Mouse (Mus musculus) heart, embryonic 13.5 days (tissue): ENCODE measurements around the gene Chd1. TPM values are rescaled to one million over a fixed set of nuclear protein-coding genes. Genes with fewer than 3 reads are reported as not detected.

Experiments used
- ATAC-seq: fragments of 200-750 bp; cut with Nextera tagmentation; 2 replicates; pipeline ENCODE4 v1.8.0; 2017; ENCODE audit warnings: moderate TSS enrichment; ENCODE audit not compliant: insufficient number of reproducible peaks, low FRiP score, low TSS enrichment; ENCODE audit errors: extremely low read depth
- H3K27ac ChIP-seq: fragments of 300-500 bp; sonication (generic); replicated peaks from 2 replicates; pipeline ENCODE4 v1.5.1; 2015; ENCODE audit warnings: moderate library complexity, mild to moderate bottlenecking, inconsistent platforms
- H3K27me3 ChIP-seq: fragments of 300-500 bp; sonication (generic); replicated peaks from 2 replicates; pipeline ENCODE4 v1.6.1; 2015; ENCODE audit warnings: mild to moderate bottlenecking, inconsistent platforms
- H3K36me3 ChIP-seq: fragments of 300-500 bp; sonication (generic); 2 replicates; pipeline ENCODE4 v1.6.1; 2015; ENCODE audit warnings: mild to moderate bottlenecking, inconsistent platforms
- H3K4me1 ChIP-seq: fragments of 300-500 bp; sonication (generic); 2 replicates; pipeline ENCODE4 v1.6.1; 2015; ENCODE audit warnings: inconsistent platforms
- H3K4me2 ChIP-seq: fragments of 300-500 bp; sonication (generic); 2 replicates; pipeline ENCODE4 v1.6.1; 2015; ENCODE audit warnings: inconsistent platforms, mild to moderate bottlenecking, moderate library complexity
- H3K4me3 ChIP-seq: fragments of 300-500 bp; sonication (generic); 2 replicates; pipeline ENCODE4 v1.5.1; 2015; ENCODE audit warnings: moderate library complexity, mild to moderate bottlenecking, inconsistent platforms
- H3K9ac ChIP-seq: fragments of 300-500 bp; sonication (generic); 2 replicates; pipeline ENCODE4 v1.6.1; 2015; ENCODE audit warnings: inconsistent platforms, mild to moderate bottlenecking, moderate library complexity
- H3K9me3 ChIP-seq: fragments of 300-500 bp; sonication (generic); 2 replicates; pipeline ENCODE4 v1.6.1; 2016; ENCODE audit warnings: inconsistent platforms
- WGBS: fragments of 180-500 bp; shearing (Covaris S2); methylation state at CpG from one replicate; pipeline ENCODE4 v1.1.7; 2015; ENCODE audit warnings: mixed read lengths; 5-methylcytosine and 5-hydroxymethylcytosine counted together
- polyA plus RNA-seq: library from polyadenylated mRNA; unstranded; fragments of >200 nt; fragmentation: Nextera tagmentation; extraction: Ambion mirVana; gene quantifications from 2 replicates; pipeline ENCODE4 v1.2.1, GENCODE M21; 2015

Chd1 gene
- 15.6 and 15.9 TPM in 2 replicates for polyA plus RNA-seq

GRCm38 (mm10) chr17:15704475-15705300 is at the start of gene Chd1:
TSS of gene Chd1 (plus strand) at chr17:15704967.
- H3K4me2 ChIP-seq = peak within 1 kb of the TSS; percentile 86
- peak within 1 kb of the TSS; percentile 96 for H3K4me3 ChIP-seq
- peaks cover 17% of the 10 kb centered on the region for H3K36me3 ChIP-seq
- peak within 1 kb of the TSS; percentile 94 for H3K27ac ChIP-seq
- peaks cover 21% of the 10 kb centered on the region for H3K4me1 ChIP-seq
- no peaks in the 10 kb centered on the region for H3K27me3 ChIP-seq
- under 1% methylated on average over 103 of the region's 124 CpGs for WGBS
- H3K9ac ChIP-seq = peak within 1 kb of the TSS; percentile 97
- no peaks in the 10 kb centered on the region for H3K9me3 ChIP-seq
- peak; percentile 89 for ATAC-seq

- H3K4me2 ChIP-seq = peak overlapping the region; percentile 41
- H3K9me3 ChIP-seq = no peaks in the 10 kb centered on the region
- peaks cover 9% of the 10 kb centered on the region; the same call in 1 of the 2 replicates for H3K4me1 ChIP-seq
- H3K36me3 ChIP-seq = no peaks in the 10 kb centered on the region
- H3K9ac ChIP-seq = no peak overlapping the region
- H3K27ac ChIP-seq = no peak overlapping the region; the same call in 1 of the 2 replicates
- WGBS = 23% methylated on average over 6 of the region's 6 CpGs
- no peaks in the 10 kb centered on the region for H3K27me3 ChIP-seq
- ATAC-seq = 0 out of 2 replicates have a peak, but pooled peaks have one; percentile 37
- H3K4me3 ChIP-seq = no peak overlapping the region
These were observed 47.7 kb upstream of the Chd1 start for GRCm38 (mm10) chr17:15656881-15657607.

GRCm38 (mm10) chr17:15672870-15673269 is 31.9 kb upstream of the Chd1 start:
- 64% methylated on average over 5 of the region's 5 CpGs for WGBS
- Histone ChIP-seq H3K36me3 (no peaks in the 10 kb centered on the region), H3K4me3 (no peak overlapping the region), H3K9me3 (no peaks in the 10 kb centered on the region), H3K4me1 (no peaks in the 10 kb centered on the region), H3K4me2 (no peak overlapping the region), H3K27me3 (no peaks in the 10 kb centered on the region), H3K27ac (no peak overlapping the region), H3K9ac (no peak overlapping the region)
- no peak for ATAC-seq

GRCm38 (mm10) chr17:15677970-15678645 is 26.7 kb upstream of the Chd1 start:
- no peaks in the 10 kb centered on the region for H3K27me3 ChIP-seq
- H3K36me3 ChIP-seq = no peaks in the 10 kb centered on the region
- no peak overlapping the region for H3K9ac ChIP-seq
- no peak overlapping the region for H3K27ac ChIP-seq
- H3K4me2 ChIP-seq = no peak overlapping the region
- 37% methylated on average over 6 of the region's 6 CpGs for WGBS
- no peak overlapping the region for H3K4me3 ChIP-seq
- no peaks in the 10 kb centered on the region for H3K4me1 ChIP-seq
- ATAC-seq = no peak
- H3K9me3 ChIP-seq = no peaks in the 10 kb centered on the region

GRCm38 (mm10) chr17:15679966-15680630 is 24.7 kb upstream of the Chd1 start:
- H3K4me1 ChIP-seq = no peaks in the 10 kb centered on the region
- H3K4me2 ChIP-seq = no peak overlapping the region
- H3K36me3 ChIP-seq = no peaks in the 10 kb centered on the region
- H3K9me3 ChIP-seq = no peaks in the 10 kb centered on the region
- WGBS = 85% methylated on average over 9 of the region's 9 CpGs
- no peak overlapping the region for H3K4me3 ChIP-seq
- no peak overlapping the region for H3K27ac ChIP-seq
- no peaks in the 10 kb centered on the region for H3K27me3 ChIP-seq
- H3K9ac ChIP-seq = no peak overlapping the region
- no peak for ATAC-seq

- no peaks in the 10 kb centered on the region for H3K36me3 ChIP-seq
- H3K27ac ChIP-seq = no peak overlapping the region
- 73% methylated on average over 4 of the region's 4 CpGs for WGBS
- no peak overlapping the region for H3K4me2 ChIP-seq
- no peaks in the 10 kb centered on the region for H3K4me1 ChIP-seq
- H3K9ac ChIP-seq = no peak overlapping the region
- no peak overlapping the region for H3K4me3 ChIP-seq
- no peak for ATAC-seq
- no peaks in the 10 kb centered on the region for H3K9me3 ChIP-seq
- H3K27me3 ChIP-seq = no peaks in the 10 kb centered on the region
These were observed 24.1 kb upstream of the Chd1 start for GRCm38 (mm10) chr17:15680661-15681060.

- H3K27me3 ChIP-seq = no peaks in the 10 kb centered on the region
- no peaks in the 10 kb centered on the region for H3K36me3 ChIP-seq
- H3K4me3 ChIP-seq = no peak overlapping the region
- H3K4me2 ChIP-seq = no peak overlapping the region
- H3K9ac ChIP-seq = no peak overlapping the region
- H3K4me1 ChIP-seq = no peaks in the 10 kb centered on the region
- H3K9me3 ChIP-seq = no peaks in the 10 kb centered on the region
- H3K27ac ChIP-seq = no peak overlapping the region
- WGBS = 84% methylated on average over 5 of the region's 5 CpGs
- ATAC-seq = no peak
These were observed 18.4 kb upstream of the Chd1 start for GRCm38 (mm10) chr17:15686396-15686795.

GRCm38 (mm10) chr17:15690304-15690703 is 14.5 kb upstream of the Chd1 start:
- H3K9me3 ChIP-seq = no peaks in the 10 kb centered on the region
- no peak overlapping the region for H3K27ac ChIP-seq
- no peak overlapping the region for H3K9ac ChIP-seq
- no peak for ATAC-seq
- H3K4me3 ChIP-seq = no peak overlapping the region
- no peaks in the 10 kb centered on the region for H3K36me3 ChIP-seq
- no peak overlapping the region for H3K4me2 ChIP-seq
- H3K4me1 ChIP-seq = no peaks in the 10 kb centered on the region
- WGBS = 48% methylated on average over 1 of the region's 1 CpGs
- H3K27me3 ChIP-seq = no peaks in the 10 kb centered on the region

GRCm38 (mm10) chr17:15695566-15695965 is 9.2 kb upstream of the Chd1 start:
- H3K36me3 ChIP-seq = no peaks in the 10 kb centered on the region
- H3K9ac ChIP-seq = no peak overlapping the region
- no peak for ATAC-seq
- no peak overlapping the region for H3K27ac ChIP-seq
- WGBS = 69% methylated on average over 2 of the region's 2 CpGs
- H3K4me2 ChIP-seq = no peak overlapping the region
- no peak overlapping the region for H3K4me3 ChIP-seq
- H3K9me3 ChIP-seq = no peaks in the 10 kb centered on the region
- no peaks in the 10 kb centered on the region for H3K4me1 ChIP-seq
- no peaks in the 10 kb centered on the region for H3K27me3 ChIP-seq

GRCm38 (mm10) chr17:15698956-15699355 is 5.8 kb upstream of the Chd1 start:
- Histone ChIP-seq H3K4me1 (peaks cover 4% of the 10 kb centered on the region), H3K9me3 (no peaks in the 10 kb centered on the region), H3K27ac (no peak overlapping the region), H3K9ac (no peak overlapping the region), H3K27me3 (no peaks in the 10 kb centered on the region), H3K36me3 (no peaks in the 10 kb centered on the region), H3K4me2 (no peak overlapping the region), H3K4me3 (no peak overlapping the region)
- no peak for ATAC-seq
- 79% methylated on average over 3 of the region's 3 CpGs for WGBS

- peaks cover 7% of the 10 kb centered on the region for H3K4me1 ChIP-seq
- no peak overlapping the region for H3K27ac ChIP-seq
- no peaks in the 10 kb centered on the region for H3K36me3 ChIP-seq
- no peak overlapping the region for H3K4me3 ChIP-seq
- WGBS = 75% methylated on average over 5 of the region's 5 CpGs
- H3K4me2 ChIP-seq = no peak overlapping the region
- ATAC-seq = no peak
- H3K27me3 ChIP-seq = no peaks in the 10 kb centered on the region
- no peaks in the 10 kb centered on the region for H3K9me3 ChIP-seq
- H3K9ac ChIP-seq = no peak overlapping the region
These were observed 3.3 kb upstream of the Chd1 start for GRCm38 (mm10) chr17:15701505-15701904.
